Mouse (Mus musculus) thymus, adult 2 months (tissue): ENCODE data around the gene Odf3b. TPM values are rescaled to one million over a fixed set of nuclear protein-coding genes. Genes with fewer than 3 reads are reported as not detected.

Source experiments
- DNase-seq: peaks from one replicate; pipeline ENCODE4 v3.0.0; 2021
- H3K27ac ChIP-seq: fragments of 200-500 bp; 2 replicates; pipeline ENCODE4 v1.5.1; 2012; ENCODE audit warnings: low read length, control low read depth; ENCODE audit not compliant: control insufficient read depth, insufficient read depth
- H3K27me3 ChIP-seq: fragments of 200-500 bp; 2 replicates; pipeline ENCODE4 v1.6.1; 2012; ENCODE audit warnings: mild to moderate bottlenecking, low read length, moderate library complexity, mixed read lengths; ENCODE audit not compliant: control insufficient read depth, insufficient read depth
- H3K36me3 ChIP-seq: fragments of 200-500 bp; 2 replicates; pipeline ENCODE4 v1.6.1; 2012; ENCODE audit warnings: mild to moderate bottlenecking, low read length, moderate library complexity; ENCODE audit not compliant: control insufficient read depth, insufficient read depth
- H3K4me1 ChIP-seq: fragments of 200-500 bp; replicated peaks from 2 replicates; pipeline ENCODE4 v1.6.1; 2012; ENCODE audit warnings: low read length; ENCODE audit not compliant: control insufficient read depth, insufficient read depth
- H3K4me3 ChIP-seq: fragments of 200-500 bp; 2 replicates; pipeline ENCODE4 v1.5.1; 2012; ENCODE audit warnings: mild to moderate bottlenecking, low read length, control low read depth, moderate library complexity; ENCODE audit not compliant: control insufficient read depth, insufficient read depth
- CTCF ChIP-seq: fragments of 200-500 bp; IDR thresholded peaks from 2 replicates; pipeline ENCODE4 v1.5.1; 2012; ENCODE audit warnings: mild to moderate bottlenecking, control low read depth, low read length, moderate library complexity, borderline replicate concordance; ENCODE audit not compliant: control insufficient read depth, poor library complexity, insufficient read depth; ENCODE audit errors: extremely low read depth
- POLR2A ChIP-seq: fragments of 200-500 bp; IDR thresholded peaks from 2 replicates; pipeline ENCODE4 v1.6.1; 2012; ENCODE audit warnings: mild to moderate bottlenecking, low read length, control low read depth, moderate library complexity; ENCODE audit not compliant: control insufficient read depth, poor library complexity, insufficient read depth; ENCODE audit errors: extremely low read depth
- WGBS: fragments of 180-500 bp; shearing (Covaris S2); methylation state at CpG from one replicate; pipeline ENCODE4 v1.1.7; 2018; 5-methylcytosine and 5-hydroxymethylcytosine counted together
- polyA plus RNA-seq: library from polyadenylated mRNA; depleted of rRNA; stranded (reverse); fragments of >200 nt; gene quantifications from 2 replicates; pipeline ENCODE4 v1.2.3, GENCODE M21; 2012

Odf3b gene
- polyA plus RNA-seq, 1 experiment, result 21.9 TPM

GRCm38 (mm10) chr15:89372068-89372467 is 7.0 kb downstream of the Odf3b start:
- 83% methylated on average over 13 of the region's 13 CpGs for WGBS
- H3K36me3 ChIP-seq, result peaks cover 44% of the 10 kb centered on the region
- no peak for TF ChIP-seq POLR2A
- TF ChIP-seq CTCF, result no peak

GRCm38 (mm10) chr15:89365141-89365551 is 13.9 kb downstream of the Odf3b start:
- 98% methylated on average over 4 of the region's 4 CpGs for WGBS
- H3K36me3 ChIP-seq, result peaks cover 100% of the 10 kb centered on the region
- no peaks in the 10 kb centered on the region for H3K27me3 ChIP-seq
- no peak overlapping the region for H3K4me3 ChIP-seq
- no peaks in the 10 kb centered on the region for H3K4me1 ChIP-seq
- DNase-seq, result no peak
- H3K27ac ChIP-seq, result no peak overlapping the region
- TF ChIP-seq CTCF (no peak), POLR2A (no peak)

More at GRCm38 (mm10) chr15:89372068-89372467, 7.0 kb downstream of the Odf3b start:
- Histone ChIP-seq H3K27me3 (no peaks in the 10 kb centered on the region), H3K27ac (no peak overlapping the region), H3K4me3 (no peak overlapping the region), H3K4me1 (peaks cover 8% of the 10 kb centered on the region)
- no peak for DNase-seq

GRCm38 (mm10) chr15:89363051-89363450 is 16.0 kb downstream of the Odf3b start:
- peaks cover 82% of the 10 kb centered on the region for H3K36me3 ChIP-seq
- 96% methylated on average over 7 of the region's 7 CpGs for WGBS
- TF ChIP-seq CTCF (no peak), POLR2A (no peak)
- no peaks in the 10 kb centered on the region for H3K4me1 ChIP-seq
- H3K4me3 ChIP-seq, result no peak overlapping the region
- no peak overlapping the region for H3K27ac ChIP-seq
- DNase-seq, result no peak
- no peaks in the 10 kb centered on the region for H3K27me3 ChIP-seq

GRCm38 (mm10) chr15:89358784-89359183 is 20.3 kb downstream of the Odf3b start:
- H3K36me3 ChIP-seq, result peaks cover 39% of the 10 kb centered on the region
- H3K4me1 ChIP-seq, result peaks cover 15% of the 10 kb centered on the region
- H3K4me3 ChIP-seq, result no peak overlapping the region
- no peaks in the 10 kb centered on the region for H3K27me3 ChIP-seq
- WGBS, result 93% methylated on average over 3 of the region's 3 CpGs
- H3K27ac ChIP-seq, result no peak overlapping the region
- TF ChIP-seq POLR2A, result no peak
- TF ChIP-seq CTCF, result no peak
- DNase-seq, result no peak

GRCm38 (mm10) chr15:89356372-89356771 is 22.7 kb downstream of the Odf3b start:
- peaks cover 15% of the 10 kb centered on the region for H3K4me1 ChIP-seq
- peak overlapping the region; percentile 68 for H3K27ac ChIP-seq
- peak; percentile 76 for DNase-seq
- H3K27me3 ChIP-seq, result no peaks in the 10 kb centered on the region
- under 1% methylated on average over 15 of the region's 15 CpGs for WGBS
- peak overlapping the region; percentile 75 for H3K4me3 ChIP-seq
- no peak for TF ChIP-seq CTCF
- no peak for TF ChIP-seq POLR2A
- peaks cover 32% of the 10 kb centered on the region for H3K36me3 ChIP-seq

GRCm38 (mm10) chr15:89355241-89356187 is 23.6 kb downstream of the Odf3b start, which contains the start of the genes Lmf2 and Ncaph2:
Gene Lmf2, minus strand, starts transcription at chr15:89355659.
Gene Ncaph2, plus strand, starts transcription at chr15:89355719.
- H3K27me3 ChIP-seq, result no peaks in the 10 kb centered on the region
- peak within 1 kb of the TSS; percentile 86 for H3K4me3 ChIP-seq
- peak within 1 kb of the TSS; percentile 68 for H3K27ac ChIP-seq
- DNase-seq, result peak; percentile 95
- under 1% methylated on average over 64 of the region's 64 CpGs for WGBS
- peak; percentile 78; the same call in 1 of the 2 replicates for TF ChIP-seq POLR2A
- TF ChIP-seq CTCF, result peak; percentile 43; the same call in 1 of the 2 replicates
- peaks cover 28% of the 10 kb centered on the region for H3K36me3 ChIP-seq
- H3K4me1 ChIP-seq, result peaks cover 15% of the 10 kb centered on the region

GRCm38 (mm10) chr15:89354455-89354854 is 24.6 kb downstream of the Odf3b start:
- Histone ChIP-seq H3K27ac (no peak overlapping the region), H3K4me1 (peaks cover 15% of the 10 kb centered on the region), H3K27me3 (no peaks in the 10 kb centered on the region), H3K36me3 (peaks cover 21% of the 10 kb centered on the region), H3K4me3 (peak overlapping the region; percentile 86)
- TF ChIP-seq POLR2A (no peak), CTCF (no peak)
- WGBS, result 76% methylated on average over 7 of the region's 7 CpGs
- no peak for DNase-seq
